ENCODE assay signal across 10 mouse cellular contexts in genomic region chr6:72276972-72277441, GRCm38 (mm10). TPM values are rescaled to one million over a fixed set of nuclear protein-coding genes. Genes with fewer than 3 reads are reported as not detected.
DNase-seq lines count a peak whose midpoint lies in the region; ATAC-seq and TF ChIP-seq lines count a peak whose summit lies in the region.
"Had no signal": no experiment of that assay in that cellular context is flagged by ENCODE, and none has a peak within 500 bp of the region (broad histone marks: within the 10 kb centered on the region; RNA-seq: fewer than 3 reads in every experiment).

No protein-coding gene starts in this region.

- H3K4me1 ChIP-seq in heart, embryonic 10.5 days, result peaks cover 56% of the 10 kb centered on the region
- H3K4me1 ChIP-seq in liver, embryonic 13.5 days (replicated peaks), result peaks cover 87% of the 10 kb centered on the region
- H3K4me1 ChIP-seq in stomach, embryonic 15.5 days, result peaks cover 7% of the 10 kb centered on the region; the same call in 1 of the 2 replicates
- H3K4me1 ChIP-seq in neural tube, embryonic 15.5 days, result no peaks in the 10 kb centered on the region
- H3K4me1 ChIP-seq: embryonic facial prominence, embryonic 15.5 days had no signal

- no peaks in the 10 kb centered on the region for H3K27me3 ChIP-seq in heart, embryonic 10.5 days (ENCODE audit: insufficient read depth, poor library complexity, severe bottlenecking)
- H3K27me3 ChIP-seq in liver, embryonic 13.5 days, result no peaks in the 10 kb centered on the region
- no peaks in the 10 kb centered on the region for H3K27me3 ChIP-seq in stomach, embryonic 15.5 days (replicated peaks)
- H3K27me3 ChIP-seq in neural tube, embryonic 15.5 days (replicated peaks), result no peaks in the 10 kb centered on the region
- H3K27me3 ChIP-seq: embryonic facial prominence, embryonic 15.5 days had no signal

- peak overlapping the region; percentile 54; the same call in 1 of the 2 replicates for H3K9ac ChIP-seq in liver, embryonic 13.5 days
- no peak overlapping the region for H3K9ac ChIP-seq in stomach, embryonic 15.5 days
- no peak overlapping the region for H3K9ac ChIP-seq in neural tube, embryonic 15.5 days (replicated peaks)
- H3K9ac ChIP-seq: embryonic facial prominence, embryonic 15.5 days had no signal

- WGBS in heart, embryonic 10.5 days, result 80% methylated on average over 13 of the region's 13 CpGs
- 78% methylated on average over 13 of the region's 13 CpGs for WGBS in liver, embryonic 13.5 days (ENCODE audit: insufficient replicate concordance)
- 76% methylated on average over 13 of the region's 13 CpGs for WGBS in stomach, embryonic 15.5 days
- 88% methylated on average over 13 of the region's 13 CpGs for WGBS in neural tube, embryonic 15.5 days

- H3K27ac ChIP-seq in left cerebral cortex, adult 2 months, result peak overlapping the region; percentile 44; the same call in 1 of the 2 replicates
- peak overlapping the region; percentile 87 for H3K27ac ChIP-seq in heart, embryonic 10.5 days
- H3K27ac ChIP-seq in liver, embryonic 13.5 days, result peak overlapping the region; percentile 96
- H3K27ac ChIP-seq in stomach, embryonic 15.5 days, result peak overlapping the region; percentile 46; the same call in 1 of the 2 replicates
- H3K27ac ChIP-seq in neural tube, embryonic 15.5 days (replicated peaks), result no peak overlapping the region
- H3K27ac ChIP-seq: embryonic facial prominence, embryonic 15.5 days had no signal

- H3K4me2 ChIP-seq in liver, embryonic 13.5 days, result no peak overlapping the region
- no peak overlapping the region for H3K4me2 ChIP-seq in stomach, embryonic 15.5 days
- H3K4me2 ChIP-seq in neural tube, embryonic 15.5 days, result no peak overlapping the region
- H3K4me2 ChIP-seq: embryonic facial prominence, embryonic 15.5 days had no signal

- no peaks in the 10 kb centered on the region for H3K36me3 ChIP-seq in heart, embryonic 10.5 days
- H3K36me3 ChIP-seq in liver, embryonic 13.5 days, result no peaks in the 10 kb centered on the region; the same call in 1 of the 2 replicates
- no peaks in the 10 kb centered on the region for H3K36me3 ChIP-seq in stomach, embryonic 15.5 days
- H3K36me3 ChIP-seq in neural tube, embryonic 15.5 days, result no peaks in the 10 kb centered on the region
- H3K36me3 ChIP-seq: embryonic facial prominence, embryonic 15.5 days had no signal

- H3K9me3 ChIP-seq in heart, embryonic 10.5 days, result no peaks in the 10 kb centered on the region
- H3K9me3 ChIP-seq in liver, embryonic 13.5 days (replicated peaks), result no peaks in the 10 kb centered on the region
- H3K9me3 ChIP-seq in stomach, embryonic 15.5 days, result no peaks in the 10 kb centered on the region
- no peaks in the 10 kb centered on the region for H3K9me3 ChIP-seq in neural tube, embryonic 15.5 days (replicated peaks)
- H3K9me3 ChIP-seq: embryonic facial prominence, embryonic 15.5 days had no signal

- H3K4me3 ChIP-seq in left cerebral cortex, adult 2 months, result no peak overlapping the region
- H3K4me3 ChIP-seq in heart, embryonic 10.5 days, result no peak overlapping the region
- no peak overlapping the region for H3K4me3 ChIP-seq in liver, embryonic 13.5 days (replicated peaks)
- H3K4me3 ChIP-seq in stomach, embryonic 15.5 days (replicated peaks), result no peak overlapping the region
- no peak overlapping the region for H3K4me3 ChIP-seq in neural tube, embryonic 15.5 days (replicated peaks)
- H3K4me3 ChIP-seq: embryonic facial prominence, embryonic 15.5 days had no signal

- no peak for TF ChIP-seq CTCF in left cerebral cortex, adult 2 months (IDR thresholded peaks at IDR 0.05)

- intact Hi-C loops in left cerebral cortex, adult 2 months (cut with DNase I), result no loop called here
- intact Hi-C loops in left cerebral cortex, postnatal 36 days (cut with DNase I), result no loop called here

- no peak for ATAC-seq in liver, embryonic 13.5 days (ENCODE audit: low read depth)
- no peak for ATAC-seq in stomach, embryonic 15.5 days (ENCODE audit: insufficient read depth, low FRiP score, low read depth)
- ATAC-seq in neural tube, embryonic 15.5 days (ENCODE audit: low FRiP score), result no peak
- no peak for ATAC-seq in erythroblast, adult 5-6 weeks (replicated peaks; ENCODE audit: low FRiP score, poor library complexity, severe bottlenecking)

- no peak for DNase-seq in left cerebral cortex, adult 2 months (ENCODE audit: extremely low spot score in 1 of 2, low spot score in 2 of 2)
- DNase-seq in left cerebral cortex, postnatal 36 days (ENCODE audit: low spot score in 2 of 2), result no peak
- no peak for DNase-seq in heart, embryonic 10.5 days (ENCODE audit: low spot score)
- DNase-seq in liver, embryonic 13.5 days, result no peak
- DNase-seq in right cerebral cortex, postnatal 36 days (ENCODE audit: low spot score in 2 of 2), result no peak

RNA-seq across cellular contexts. Expression of gene Sftpb, which starts 27.4 kb away (rescaled TPM):
- not detected for total RNA-seq in left cerebral cortex, adult 2 months (2021)
- total RNA-seq in left cerebral cortex, postnatal 36 days (2021), result not detected
- polyA plus RNA-seq in heart, embryonic 10.5 days (2016; fragmentation: Nextera tagmentation; extraction: Ambion mirVana), result 0.12 and 0.30 TPM in 2 replicates
- polyA plus RNA-seq in liver, embryonic 13.5 days (2015; fragmentation: Nextera tagmentation; extraction: Ambion mirVana), result not detected in 2 replicates
- 0.10 TPM in 1 of 2 replicates, not detected in the other for polyA plus RNA-seq in stomach, embryonic 15.5 days (2015; fragmentation: Nextera tagmentation; extraction: Ambion mirVana)
- polyA plus RNA-seq in neural tube, embryonic 15.5 days (2015; fragmentation: Nextera tagmentation; extraction: Ambion mirVana), result 0.13 and 0.40 TPM in 2 replicates
- total RNA-seq in erythroblast, adult 5-6 weeks (2015; ENCODE audit: low replicate concordance), result not detected in 2 replicates
- 1.6 TPM in 1 of 2 replicates, not detected in the other for total RNA-seq in erythroblast, adult 5-6 weeks (2017; ENCODE audit: low replicate concordance)
- total RNA-seq: liver, adult 2 months had no signal
- polyA plus RNA-seq: embryonic facial prominence, embryonic 15.5 days; liver, adult 2 months had no signal

RNA-seq across cellular contexts. Expression of gene Atoh8, which starts 41.6 kb away (rescaled TPM):
- total RNA-seq in left cerebral cortex, adult 2 months (2021), result 1 to 10 TPM; 1.5 to 1.9 TPM
- total RNA-seq in left cerebral cortex, postnatal 36 days (2021), result 1 to 10 TPM; 1.1 to 1.8 TPM
- 10.9 and 15.7 TPM in 2 replicates for polyA plus RNA-seq in heart, embryonic 10.5 days (2016; fragmentation: Nextera tagmentation; extraction: Ambion mirVana)
- 0.86 and 1.1 TPM in 2 replicates for polyA plus RNA-seq in liver, embryonic 13.5 days (2015; fragmentation: Nextera tagmentation; extraction: Ambion mirVana)
- 9.8 and 11.2 TPM in 2 replicates for polyA plus RNA-seq in stomach, embryonic 15.5 days (2015; fragmentation: Nextera tagmentation; extraction: Ambion mirVana)
- polyA plus RNA-seq in neural tube, embryonic 15.5 days (2015; fragmentation: Nextera tagmentation; extraction: Ambion mirVana), result 3.1 and 5.1 TPM in 2 replicates
- total RNA-seq in erythroblast, adult 5-6 weeks (2015; ENCODE audit: low replicate concordance), result not detected in 2 replicates
- total RNA-seq in erythroblast, adult 5-6 weeks (2017; ENCODE audit: low replicate concordance), result not detected in 2 replicates
